Mouse (Mus musculus): Measurements from ENCODE around the gene Dnaaf5.

DNA sequence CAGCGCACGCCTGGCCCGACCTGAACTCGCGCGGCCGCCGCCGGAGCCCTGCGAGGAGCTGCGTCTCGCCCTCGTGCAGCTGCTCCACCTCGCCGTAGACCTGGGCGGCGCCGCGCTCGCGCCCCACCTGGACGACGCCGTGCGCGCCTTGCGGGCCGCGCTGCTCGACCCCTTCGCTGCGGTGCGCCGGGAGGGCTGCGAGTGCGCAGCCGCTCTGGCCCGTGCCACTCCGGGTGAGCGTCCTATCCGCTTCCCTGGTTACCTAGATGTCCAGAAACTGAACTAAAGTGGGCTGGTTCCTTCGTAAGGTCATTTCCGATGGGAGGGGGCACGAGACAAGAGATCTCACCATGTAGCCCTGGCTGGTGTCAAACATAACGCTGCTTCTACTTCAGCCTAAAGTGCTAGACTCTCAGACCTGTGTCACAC lies 594 bp downstream of the Dnaaf5 start:
- TF ChIP-seq CTCF (IDR thresholded peaks at IDR 0.05; ENCODE audit: low read depth) (no peak), EP300 (IDR thresholded peaks at IDR 0.05; ENCODE audit: low read depth) (no peak)
